Mouse (Mus musculus): ENCODE results near the gene Fbxo39. TPM values are rescaled to one million over a fixed set of nuclear protein-coding genes. Genes with fewer than 3 reads are reported as not detected.
"Not testable (repeated sequence)": the region's sequence is repeated elsewhere in the genome, so short reads cannot be mapped to it uniquely, and the experiment has no call there.

Gene Fbxo39
- total and polyA plus RNA-seq, 2 experiments = not detected

GRCm38 (mm10) chr11:72339716-72340115 is 25.5 kb downstream of the Fbxo39 start:
- no peak for DNase-seq (ENCODE audit: extremely low read depth, low read depth, low spot score)
- no peak overlapping the region for H3K27ac ChIP-seq (replicated peaks; ENCODE audit: insufficient read depth, low read depth, low read length)
- TF ChIP-seq CTCF (IDR thresholded peaks at IDR 0.05; ENCODE audit: low read depth, low read length) (no peak), POLR2A (IDR thresholded peaks at IDR 0.05; ENCODE audit: extremely low read depth, insufficient read depth, low read length) (no peak)
- no peak overlapping the region for H3K4me3 ChIP-seq (ENCODE audit: insufficient read depth, low read depth, low read length)
- no peaks in the 10 kb centered on the region for H3K79me2 ChIP-seq (ENCODE audit: control insufficient read depth, insufficient read depth, low read length)
- peaks cover 2% of the 10 kb centered on the region; the same call in 1 of the 2 replicates for H3K4me1 ChIP-seq (ENCODE audit: control insufficient read depth, insufficient read depth, low read length)
- H3K36me3 ChIP-seq (ENCODE audit: control insufficient read depth, insufficient read depth, low read length) = no peaks in the 10 kb centered on the region
- 87% methylated on average over 4 of the region's 4 CpGs for WGBS
- no peaks in the 10 kb centered on the region for H3K27me3 ChIP-seq (ENCODE audit: control insufficient read depth, insufficient read depth, low read length)
- H3K9ac ChIP-seq (ENCODE audit: low read depth, low read length) = no peak overlapping the region

- no peaks in the 10 kb centered on the region for H3K36me3 ChIP-seq (ENCODE audit: control insufficient read depth, insufficient read depth, low read length)
- 0 out of 2 replicates have a peak, but pooled peaks cover 2% of the 10 kb centered on the region for H3K4me1 ChIP-seq (ENCODE audit: control insufficient read depth, insufficient read depth, low read length)
- no peaks in the 10 kb centered on the region for H3K27me3 ChIP-seq (ENCODE audit: control insufficient read depth, insufficient read depth, low read length)
- 11% methylated on average over 7 of the region's 7 CpGs for WGBS
- H3K79me2 ChIP-seq (ENCODE audit: control insufficient read depth, insufficient read depth, low read length) = no peaks in the 10 kb centered on the region
- no peak overlapping the region for H3K27ac ChIP-seq (replicated peaks; ENCODE audit: insufficient read depth, low read depth, low read length)
- H3K4me3 ChIP-seq (ENCODE audit: insufficient read depth, low read depth, low read length) = no peak overlapping the region
- no peak overlapping the region for H3K9ac ChIP-seq (ENCODE audit: low read depth, low read length)
- TF ChIP-seq POLR2A (IDR thresholded peaks at IDR 0.05; ENCODE audit: extremely low read depth, insufficient read depth, low read length) (no peak), CTCF (IDR thresholded peaks at IDR 0.05; ENCODE audit: low read depth, low read length) (peak; percentile 82)
- peak; percentile 54 for DNase-seq (ENCODE audit: extremely low read depth, low read depth, low spot score)
These were observed 28.4 kb downstream of the Fbxo39 start for GRCm38 (mm10) chr11:72342549-72343237.

GRCm38 (mm10) chr11:72343238-72343625 is 29.0 kb downstream of the Fbxo39 start:
- H3K27me3 ChIP-seq (ENCODE audit: control insufficient read depth, insufficient read depth, low read length); H3K4me1 ChIP-seq (ENCODE audit: control insufficient read depth, insufficient read depth, low read length); H3K79me2 ChIP-seq (ENCODE audit: control insufficient read depth, insufficient read depth, low read length); H3K9ac ChIP-seq (ENCODE audit: low read depth, low read length); H3K36me3 ChIP-seq (ENCODE audit: control insufficient read depth, insufficient read depth, low read length); H3K4me3 ChIP-seq (ENCODE audit: insufficient read depth, low read depth, low read length); DNase-seq (ENCODE audit: extremely low read depth, low read depth, low spot score); H3K27ac ChIP-seq (replicated peaks; ENCODE audit: insufficient read depth, low read depth, low read length): not testable (repeated sequence)
- WGBS = 92% methylated on average over 5 of the region's 5 CpGs

- WGBS = 33% methylated on average over 8 of the region's 8 CpGs
- no peaks in the 10 kb centered on the region for H3K27me3 ChIP-seq (ENCODE audit: control insufficient read depth, insufficient read depth, low read length)
- peak; percentile 66 for TF ChIP-seq CTCF (IDR thresholded peaks at IDR 0.05; ENCODE audit: low read depth, low read length)
- no peak for TF ChIP-seq POLR2A (IDR thresholded peaks at IDR 0.05; ENCODE audit: extremely low read depth, insufficient read depth, low read length)
- no peak overlapping the region for H3K27ac ChIP-seq (replicated peaks; ENCODE audit: insufficient read depth, low read depth, low read length)
- no peak overlapping the region for H3K9ac ChIP-seq (ENCODE audit: low read depth, low read length)
- 0 out of 2 replicates have a peak, but pooled peaks cover 2% of the 10 kb centered on the region for H3K4me1 ChIP-seq (ENCODE audit: control insufficient read depth, insufficient read depth, low read length)
- H3K79me2 ChIP-seq (ENCODE audit: control insufficient read depth, insufficient read depth, low read length) = no peaks in the 10 kb centered on the region
- H3K4me3 ChIP-seq (ENCODE audit: insufficient read depth, low read depth, low read length) = no peak overlapping the region
- no peaks in the 10 kb centered on the region for H3K36me3 ChIP-seq (ENCODE audit: control insufficient read depth, insufficient read depth, low read length)
- peak; percentile 22 for DNase-seq (ENCODE audit: extremely low read depth, low read depth, low spot score)
These were observed 29.7 kb downstream of the Fbxo39 start for GRCm38 (mm10) chr11:72343904-72344303.

GRCm38 (mm10) chr11:72344486-72344885 is 30.2 kb downstream of the Fbxo39 start:
- no peak for DNase-seq (ENCODE audit: extremely low read depth, low read depth, low spot score)
- no peak overlapping the region for H3K9ac ChIP-seq (ENCODE audit: low read depth, low read length)
- no peak overlapping the region for H3K27ac ChIP-seq (replicated peaks; ENCODE audit: insufficient read depth, low read depth, low read length)
- no peaks in the 10 kb centered on the region for H3K36me3 ChIP-seq (ENCODE audit: control insufficient read depth, insufficient read depth, low read length)
- WGBS = 85% methylated on average over 11 of the region's 11 CpGs
- no peak overlapping the region for H3K4me3 ChIP-seq (ENCODE audit: insufficient read depth, low read depth, low read length)
- H3K79me2 ChIP-seq (ENCODE audit: control insufficient read depth, insufficient read depth, low read length) = no peaks in the 10 kb centered on the region
- H3K27me3 ChIP-seq (ENCODE audit: control insufficient read depth, insufficient read depth, low read length) = no peaks in the 10 kb centered on the region
- TF ChIP-seq POLR2A (IDR thresholded peaks at IDR 0.05; ENCODE audit: extremely low read depth, insufficient read depth, low read length) (no peak), CTCF (IDR thresholded peaks at IDR 0.05; ENCODE audit: low read depth, low read length) (no peak)
- H3K4me1 ChIP-seq (ENCODE audit: control insufficient read depth, insufficient read depth, low read length) = 0 out of 2 replicates have a peak, but pooled peaks cover 2% of the 10 kb centered on the region

GRCm38 (mm10) chr11:72348563-72348962 is 34.3 kb downstream of the Fbxo39 start:
- TF ChIP-seq POLR2A (IDR thresholded peaks at IDR 0.05; ENCODE audit: extremely low read depth, insufficient read depth, low read length) (no peak), CTCF (IDR thresholded peaks at IDR 0.05; ENCODE audit: low read depth, low read length) (no peak)
- Histone ChIP-seq H3K79me2 (ENCODE audit: control insufficient read depth, insufficient read depth, low read length) (no peaks in the 10 kb centered on the region), H3K4me3 (ENCODE audit: insufficient read depth, low read depth, low read length) (no peak overlapping the region), H3K36me3 (ENCODE audit: control insufficient read depth, insufficient read depth, low read length) (no peaks in the 10 kb centered on the region), H3K27ac (replicated peaks; ENCODE audit: insufficient read depth, low read depth, low read length) (no peak overlapping the region), H3K27me3 (ENCODE audit: control insufficient read depth, insufficient read depth, low read length) (no peaks in the 10 kb centered on the region), H3K4me1 (ENCODE audit: control insufficient read depth, insufficient read depth, low read length) (no peaks in the 10 kb centered on the region), H3K9ac (ENCODE audit: low read depth, low read length) (no peak overlapping the region)
- no peak for DNase-seq (ENCODE audit: extremely low read depth, low read depth, low spot score)
- 60% methylated on average over 10 of the region's 10 CpGs for WGBS

All from liver, adult 2 months (tissue).